Mouse (Mus musculus) CH12.LX (cell line): ENCODE measurements around the gene Mdc1. TPM values are rescaled to one million over a fixed set of nuclear protein-coding genes. Genes with fewer than 3 reads are reported as not detected.

ENCODE experiments used
- DNase-seq: peaks from one replicate; pipeline ENCODE4 v3.0.0-alpha.2; 2013; ENCODE audit errors: extremely low read depth
- H3K27ac ChIP-seq: 2 replicates; pipeline ENCODE4 v1.5.1; 2012; ENCODE audit warnings: low read depth, mild to moderate bottlenecking, control low read depth, moderate library complexity; ENCODE audit not compliant: insufficient read depth
- H3K27me3 ChIP-seq: replicated peaks from 2 replicates; pipeline ENCODE3; 2012; ENCODE audit warnings: inconsistent platforms
- H3K36me3 ChIP-seq, 2 experiments: replicated peaks in 1 of 2; 2 replicates each; pipeline versions ENCODE3 to v1.6.1; 2012; ENCODE audit warnings: inconsistent platforms in 1 of 2, low read length in 1 of 2, mild to moderate bottlenecking in 1 of 2, mixed read lengths in 1 of 2, moderate library complexity in 1 of 2; ENCODE audit not compliant: control insufficient read depth in 1 of 2, insufficient read depth in 1 of 2
- H3K4me1 ChIP-seq, 2 experiments: 2 replicates each; pipeline ENCODE4 v1.6.1; 2012; ENCODE audit warnings: inconsistent platforms in 1 of 2, moderate library complexity in 1 of 2; ENCODE audit not compliant: insufficient read depth in 2 of 2, control insufficient read depth in 1 of 2
- H3K4me2 ChIP-seq: 2 replicates; pipeline ENCODE4 v1.6.1; 2012; ENCODE audit warnings: low read depth, mild to moderate bottlenecking, control low read depth; ENCODE audit not compliant: poor library complexity, insufficient read depth, severe bottlenecking
- H3K4me3 ChIP-seq, 3 experiments: fragments of 150-350 bp in 1 of 3; sonication (generic) in 1 of 3; replicated peaks in 1 of 3; 2 replicates each; pipeline versions ENCODE3 to v1.5.1; 2011 to 2012; ENCODE audit warnings: low read depth in 2 of 3, low read length in 2 of 3, mild to moderate bottlenecking in 2 of 3, moderate library complexity in 2 of 3, control low read depth in 1 of 3, improper control_type of control experiment in 1 of 3, inconsistent platforms in 1 of 3, mixed read lengths in 1 of 3; ENCODE audit not compliant: poor library complexity in 1 of 3
- H3K79me2 ChIP-seq: replicated peaks from 2 replicates; pipeline ENCODE4 v1.6.1; 2012; ENCODE audit warnings: mild to moderate bottlenecking, moderate library complexity; ENCODE audit not compliant: control insufficient read depth, poor library complexity, insufficient read depth, severe bottlenecking; ENCODE audit errors: extremely low read depth
- H3K9ac ChIP-seq: 2 replicates; pipeline ENCODE4 v1.6.1; 2012; ENCODE audit warnings: low read depth, mild to moderate bottlenecking, control low read depth, moderate library complexity; ENCODE audit not compliant: insufficient read depth
- H3K9me3 ChIP-seq: replicated peaks from 2 replicates; pipeline ENCODE3; 2012; ENCODE audit warnings: low read length, inconsistent platforms, mixed read lengths
- CHD2 ChIP-seq: IDR thresholded peaks from 2 replicates; pipeline ENCODE4 v1.6.1; 2011; ENCODE audit warnings: low read length, improper control_type of control experiment
- CTCF ChIP-seq, 2 experiments: IDR thresholded peaks in 1 of 2; conservative IDR thresholded peaks in 1 of 2; 2 replicates each; pipeline ENCODE4 v1.5.1; 2011 to 2012; ENCODE audit warnings: low read depth in 2 of 2, low read length in 2 of 2, improper control_type of control experiment in 1 of 2, inconsistent platforms in 1 of 2, mild to moderate bottlenecking in 1 of 2, moderate library complexity in 1 of 2
- E2F4 ChIP-seq: IDR thresholded peaks from 2 replicates; pipeline ENCODE4 v1.6.1; 2011; ENCODE audit warnings: low read depth, low read length, improper control_type of control experiment; ENCODE audit not compliant: insufficient replicate concordance
- EP300 ChIP-seq: IDR thresholded peaks from 2 replicates; pipeline ENCODE4 v1.6.1; 2011; ENCODE audit warnings: low read length, improper control_type of control experiment
- HCFC1 ChIP-seq: IDR thresholded peaks from 2 replicates; pipeline ENCODE4 v1.6.1; 2012; ENCODE audit warnings: low read depth, mild to moderate bottlenecking, inconsistent platforms, low read length, improper control_type of control experiment
- IRF4 ChIP-seq: IDR thresholded peaks from 2 replicates; pipeline ENCODE4 v1.6.1; 2014; ENCODE audit warnings: low read depth, mild to moderate bottlenecking, inconsistent platforms, low read length, improper control_type of control experiment
- MAFK ChIP-seq: IDR thresholded peaks from 2 replicates; pipeline ENCODE4 v1.6.1; 2011; ENCODE audit warnings: low read length, improper control_type of control experiment; ENCODE audit not compliant: insufficient replicate concordance
- MAZ ChIP-seq: IDR thresholded peaks from 2 replicates; pipeline ENCODE4 v1.6.1; 2012; ENCODE audit warnings: low read depth, mild to moderate bottlenecking, inconsistent platforms, low read length, improper control_type of control experiment, moderate library complexity
- MYC ChIP-seq: IDR thresholded peaks from 2 replicates; pipeline ENCODE4 v1.6.1; 2011; ENCODE audit warnings: low read depth, mild to moderate bottlenecking, improper control_type of control experiment, low read length
- NELFE ChIP-seq: IDR thresholded peaks from 2 replicates; pipeline ENCODE4 v1.6.1; 2011; ENCODE audit warnings: low read depth, low read length, improper control_type of control experiment
- PAX5 ChIP-seq: IDR thresholded peaks from 2 replicates; pipeline ENCODE4 v1.6.1; 2012; ENCODE audit warnings: low read length, inconsistent platforms, mixed read lengths
- POLR2A ChIP-seq: IDR thresholded peaks from 2 replicates; pipeline ENCODE4 v1.6.1; 2011; ENCODE audit warnings: low read depth, mild to moderate bottlenecking, improper control_type of control experiment, low read length
- POLR2AphosphoS2 ChIP-seq: IDR thresholded peaks from 2 replicates; pipeline ENCODE4 v1.6.1; 2011; ENCODE audit warnings: low read depth, low read length, improper control_type of control experiment
- RAD21 ChIP-seq: IDR thresholded peaks from 2 replicates; pipeline ENCODE4 v1.6.1; 2011; ENCODE audit warnings: low read depth, mild to moderate bottlenecking, low read length, improper control_type of control experiment, moderate library complexity
- RCOR1 ChIP-seq: conservative IDR thresholded peaks from 2 replicates; pipeline ENCODE4 v1.6.1; 2012; ENCODE audit warnings: low read depth, mild to moderate bottlenecking, inconsistent platforms, low read length, improper control_type of control experiment
- SIN3A ChIP-seq: IDR thresholded peaks from 2 replicates; pipeline ENCODE4 v1.6.1; 2012; ENCODE audit warnings: low read length, improper control_type of control experiment, inconsistent platforms
- SMC3 ChIP-seq: IDR thresholded peaks from 2 replicates; pipeline ENCODE4 v1.6.1; 2011; ENCODE audit warnings: low read depth, low read length, improper control_type of control experiment
- TBP ChIP-seq: conservative IDR thresholded peaks from 2 replicates; pipeline ENCODE4 v1.6.1; 2011; ENCODE audit warnings: low read depth, low read length, improper control_type of control experiment
- USF1 ChIP-seq: IDR thresholded peaks from 2 replicates; pipeline ENCODE4 v1.6.1; 2014; ENCODE audit warnings: low read depth, mild to moderate bottlenecking, inconsistent platforms, low read length, improper control_type of control experiment
- ZKSCAN1 ChIP-seq: IDR thresholded peaks from 2 replicates; pipeline ENCODE4 v1.6.1; 2012; ENCODE audit warnings: low read depth, inconsistent platforms, low read length, improper control_type of control experiment, borderline replicate concordance
- ZNF384 ChIP-seq: IDR thresholded peaks from 2 replicates; pipeline ENCODE4 v1.6.1; 2012; ENCODE audit warnings: low read depth, low read length, improper control_type of control experiment, inconsistent platforms
- dilution Hi-C: fragments of 300-500 bp; cut with MboI; formaldehyde crosslinking; loops from 2 replicates; pipeline ENCODE4 v1.14.3; 2020; ENCODE audit warnings: low sequenced_read_pairs; ENCODE audit not compliant: extremely low pct_unique_long_range_greater_than_20kb, extremely low pct_ligation_motif_present
- in situ Hi-C: fragments of 300-500 bp; cut with MboI; formaldehyde crosslinking; loops from 3 replicates; pipeline ENCODE4 v1.14.3; 2019; ENCODE audit warnings: low sequenced_read_pairs, low pct_ligation_motif_present, low pct_unique_long_range_greater_than_20kb, mixed read lengths
- polyA plus RNA-seq: library from polyadenylated mRNA; unstranded; fragments of >175 nt; gene quantifications from 2 replicates; pipeline ENCODE4 v1.2.1, GENCODE M21; 2012; ENCODE audit warnings: low read depth; ENCODE audit not compliant: insufficient read length
- total RNA-seq, 2 experiments: library from RNA; depleted of rRNA; stranded (reverse); fragments of 300-350 nt in 1 of 2; fragments of >200 nt in 1 of 2; gene quantifications; 2 replicates each; pipeline ENCODE4 v1.2.3; 2012 to 2014

Mdc1 gene
- total and polyA plus RNA-seq, 3 experiments = 3.3 to 15.7 (median 8.2) TPM

- TF ChIP-seq NELFE = no peak
- no peak for TF ChIP-seq MYC
These were observed 11.6 kb upstream of the Mdc1 start (continued) for GRCm38 (mm10) chr17:35829737-35830136.

GRCm38 (mm10) chr17:35832400-35833238, 8.7 kb upstream of the Mdc1 start:
- Histone ChIP-seq H3K4me3 (no peak overlapping the region), H3K9ac (no peak overlapping the region), H3K27me3 (no peaks in the 10 kb centered on the region), H3K36me3 (peaks cover 51 to 86% of the 10 kb centered on the region in 2 experiments), H3K9me3 (peaks cover 7% of the 10 kb centered on the region), H3K4me2 (no peak overlapping the region), H3K27ac (no peak overlapping the region), H3K79me2 (peaks cover 34% of the 10 kb centered on the region), H3K4me1 (peaks cover 11 to 25% of the 10 kb centered on the region in 2 experiments)
- TF ChIP-seq RCOR1 (no peak), SIN3A (peak; percentile 29; the same call in 1 of the 2 replicates), MAZ (no peak), POLR2AphosphoS2 (peak; percentile 98; the same call in 1 of the 2 replicates), MAFK (no peak), TBP (no peak), POLR2A (peak; percentile 12), ZNF384 (no peak), HCFC1 (no peak), E2F4 (no peak), SMC3 (no peak), USF1 (no peak), PAX5 (no peak), RAD21 (no peak), MYC (no peak), IRF4 (no peak), ZKSCAN1 (no peak), CTCF (conservative IDR thresholded peaks at IDR 0.05 in 1 of 2, IDR thresholded peaks at IDR 0.05 in 1 of 2; ENCODE audit: low read depth in 2 of 2, low read length in 2 of 2) (no peak)
- in situ Hi-C loops (no loop called here), dilution Hi-C loops (no loop called here)
- no peak for DNase-seq

- peaks cover 51 to 79% of the 10 kb centered on the region in 2 experiments for H3K36me3 ChIP-seq
- dilution Hi-C loops (no loop called here), in situ Hi-C loops (no loop called here)
- no peak overlapping the region for H3K9ac ChIP-seq
- H3K4me3 ChIP-seq = no peak overlapping the region
- no peak for DNase-seq
- peaks cover 11 to 25% of the 10 kb centered on the region in 2 experiments for H3K4me1 ChIP-seq
- peaks cover 38% of the 10 kb centered on the region for H3K79me2 ChIP-seq
- peaks cover 7% of the 10 kb centered on the region for H3K9me3 ChIP-seq
- no peak overlapping the region for H3K27ac ChIP-seq
- no peak overlapping the region for H3K4me2 ChIP-seq
- TF ChIP-seq CHD2 (peak; percentile 63), MAZ (no peak), EP300 (no peak), SIN3A (no peak), POLR2A (peak; percentile 51; the same call in 1 of the 2 replicates), SMC3 (0 out of 2 replicates have a peak, but pooled peaks have one; percentile 2), POLR2AphosphoS2 (peak; percentile 94; the same call in 1 of the 2 replicates), PAX5 (no peak)
- H3K27me3 ChIP-seq = no peaks in the 10 kb centered on the region
These were observed 8.0 kb upstream of the Mdc1 start for GRCm38 (mm10) chr17:35833239-35833751.
